Mouse (Mus musculus) adrenal gland, postnatal 10 days (tissue): Measurements from ENCODE around the gene Tnfsf11. TPM values are rescaled to one million over a fixed set of nuclear protein-coding genes. Genes with fewer than 3 reads are reported as not detected.
A peak's percentile ranks its signal among the peaks of the same experiment; 100 is the strongest.

Experiments used
- DNase-seq: peaks from one replicate; pipeline ENCODE4 v3.0.0; 2021; ENCODE audit warnings: mixed read lengths
- long read RNA-seq, 2 experiments: library from polyadenylated mRNA; stranded (forward); transcript quantifications; one replicate each; pipeline ENCODE4 v2.0.0; 2021
- total RNA-seq, 2 experiments: library from RNA; stranded (reverse); gene quantifications; 2 replicates each; pipeline ENCODE4 v1.2.3; 2021

The Tnfsf11 gene
- total RNA-seq = 1 to 10 TPM in 1 of 2 experiments, under 1 TPM in 1; 0.87 to 1.3 TPM
- long read RNA-seq, experiment 1, partial matches to known transcripts = 0 of 2 reads
- long read RNA-seq, experiment 1, other reads (novel, unspliced or antisense) = 0 of 2 reads
- long read RNA-seq, experiment 2 = 0 reads

GRCm38 (mm10) chr14:78307286-78308237 lies at the start of gene Tnfsf11:
Tnfsf11 (minus strand) TSS chr14:78308043.
- DNase-seq = peak; percentile 27

GRCm38 (mm10) chr14:78356764-78357163 lies 48.9 kb upstream of the Tnfsf11 start:
- DNase-seq = no peak

GRCm38 (mm10) chr14:78355381-78355780 lies 47.5 kb upstream of the Tnfsf11 start:
- DNase-seq = no peak

GRCm38 (mm10) chr14:78352865-78353264 lies 45.0 kb upstream of the Tnfsf11 start:
- peak; percentile 24 for DNase-seq

GRCm38 (mm10) chr14:78351544-78351943 lies 43.7 kb upstream of the Tnfsf11 start:
- no peak for DNase-seq

GRCm38 (mm10) chr14:78347715-78348114 lies 39.9 kb upstream of the Tnfsf11 start:
- no peak for DNase-seq

- no peak for DNase-seq
Observed at GRCm38 (mm10) chr14:78343007-78343406, 35.2 kb upstream of the Tnfsf11 start.

GRCm38 (mm10) chr14:78342146-78342545 lies 34.3 kb upstream of the Tnfsf11 start:
- no peak for DNase-seq

GRCm38 (mm10) chr14:78333341-78333740 lies 25.5 kb upstream of the Tnfsf11 start:
- DNase-seq = no peak

GRCm38 (mm10) chr14:78331368-78331767 lies 23.5 kb upstream of the Tnfsf11 start:
- DNase-seq = no peak

- no peak for DNase-seq
Observed at GRCm38 (mm10) chr14:78330576-78331300, 22.9 kb upstream of the Tnfsf11 start.

- no peak for DNase-seq
Observed at GRCm38 (mm10) chr14:78329765-78330451, 22.1 kb upstream of the Tnfsf11 start.

- DNase-seq = no peak
Observed at GRCm38 (mm10) chr14:78323356-78323755, 15.5 kb upstream of the Tnfsf11 start.

- no peak for DNase-seq
Observed at GRCm38 (mm10) chr14:78322916-78323315, 15.1 kb upstream of the Tnfsf11 start.

- DNase-seq = no peak
Observed at GRCm38 (mm10) chr14:78320248-78320647, 12.4 kb upstream of the Tnfsf11 start.

GRCm38 (mm10) chr14:78319580-78319979 lies 11.7 kb upstream of the Tnfsf11 start:
- no peak for DNase-seq

- no peak for DNase-seq
Observed at GRCm38 (mm10) chr14:78319000-78319399, 11.2 kb upstream of the Tnfsf11 start.

GRCm38 (mm10) chr14:78317623-78318022 lies 9.8 kb upstream of the Tnfsf11 start:
- no peak for DNase-seq

GRCm38 (mm10) chr14:78300914-78301313 lies 6.9 kb downstream of the Tnfsf11 start:
- no peak for DNase-seq

GRCm38 (mm10) chr14:78292687-78293086 lies 15.2 kb downstream of the Tnfsf11 start:
- no peak for DNase-seq

- no peak for DNase-seq
Observed at GRCm38 (mm10) chr14:78289912-78290523, 17.8 kb downstream of the Tnfsf11 start.

- no peak for DNase-seq
Observed at GRCm38 (mm10) chr14:78288903-78289302, 18.9 kb downstream of the Tnfsf11 start.
